Mouse (Mus musculus): ENCODE data around the gene Nlrp1b. TPM values are rescaled to one million over a fixed set of nuclear protein-coding genes. Genes with fewer than 3 reads are reported as not detected.

Nlrp1b gene
- polyA plus RNA-seq (2016; fragmentation: Nextera tagmentation; extraction: Ambion mirVana) = not detected in 2 replicates

- Histone ChIP-seq H3K27ac (no peak within 1 kb of the TSS), H3K4me2 (no peak within 1 kb of the TSS), H3K36me3 (replicated peaks) (no peaks in the 10 kb centered on the region), H3K9ac (no peak within 1 kb of the TSS), H3K9me3 (no peaks in the 10 kb centered on the region), H3K4me1 (no peaks in the 10 kb centered on the region), H3K4me3 (replicated peaks) (no peak within 1 kb of the TSS), H3K27me3 (no peaks in the 10 kb centered on the region)
- ATAC-seq (ENCODE audit: low FRiP score) = no peak
- 82% methylated on average over 2 of the region's 2 CpGs for WGBS
Measured at GRCm38 (mm10) chr11:71230684-71231480, at the start of gene Nlrp1b. Gene Nlrp1b (minus strand): TSS chr11:71230733.

GRCm38 (mm10) chr11:71261036-71261435, 30.5 kb upstream of the Nlrp1b start:
- ATAC-seq (ENCODE audit: low FRiP score) = no peak
- WGBS = 80% methylated on average over 3 of the region's 3 CpGs
- Histone ChIP-seq H3K4me1 (no peaks in the 10 kb centered on the region), H3K9ac (no peak overlapping the region), H3K27me3 (no peaks in the 10 kb centered on the region), H3K27ac (no peak overlapping the region), H3K9me3 (no peaks in the 10 kb centered on the region), H3K36me3 (replicated peaks) (no peaks in the 10 kb centered on the region), H3K4me3 (replicated peaks) (no peak overlapping the region), H3K4me2 (no peak overlapping the region)

GRCm38 (mm10) chr11:71251333-71251732, 20.8 kb upstream of the Nlrp1b start:
- Histone ChIP-seq H3K9me3 (no peaks in the 10 kb centered on the region), H3K27ac (no peak overlapping the region), H3K4me2 (no peak overlapping the region), H3K27me3 (no peaks in the 10 kb centered on the region), H3K36me3 (replicated peaks) (no peaks in the 10 kb centered on the region), H3K9ac (no peak overlapping the region), H3K4me1 (no peaks in the 10 kb centered on the region), H3K4me3 (replicated peaks) (no peak overlapping the region)
- 88% methylated on average over 5 of the region's 5 CpGs for WGBS
- no peak for ATAC-seq (ENCODE audit: low FRiP score)

GRCm38 (mm10) chr11:71224614-71225013, 5.9 kb downstream of the Nlrp1b start:
- ATAC-seq (ENCODE audit: low FRiP score) = no peak
- Histone ChIP-seq H3K9ac (no peak overlapping the region), H3K27ac (no peak overlapping the region), H3K27me3 (no peaks in the 10 kb centered on the region), H3K4me1 (no peaks in the 10 kb centered on the region), H3K4me3 (replicated peaks) (no peak overlapping the region), H3K36me3 (replicated peaks) (no peaks in the 10 kb centered on the region), H3K9me3 (no peaks in the 10 kb centered on the region), H3K4me2 (no peak overlapping the region)
- WGBS = 73% methylated on average over 2 of the region's 2 CpGs

GRCm38 (mm10) chr11:71202703-71203102, 27.8 kb downstream of the Nlrp1b start:
- no peak for ATAC-seq (ENCODE audit: low FRiP score)
- 85% methylated on average over 4 of the region's 4 CpGs for WGBS

GRCm38 (mm10) chr11:71199349-71199748, 31.2 kb downstream of the Nlrp1b start:
- Histone ChIP-seq H3K4me1 (no peaks in the 10 kb centered on the region), H3K27me3 (no peaks in the 10 kb centered on the region), H3K4me3 (replicated peaks) (no peak overlapping the region), H3K36me3 (replicated peaks) (no peaks in the 10 kb centered on the region), H3K4me2 (no peak overlapping the region), H3K27ac (no peak overlapping the region), H3K9me3 (no peaks in the 10 kb centered on the region), H3K9ac (no peak overlapping the region)
- 92% methylated on average over 2 of the region's 2 CpGs for WGBS
- ATAC-seq (ENCODE audit: low FRiP score) = no peak

More at GRCm38 (mm10) chr11:71202703-71203102, 27.8 kb downstream of the Nlrp1b start:
- H3K9me3 ChIP-seq = no peaks in the 10 kb centered on the region
- no peak overlapping the region for H3K27ac ChIP-seq
- H3K27me3 ChIP-seq = no peaks in the 10 kb centered on the region
- H3K4me3 ChIP-seq (replicated peaks) = no peak overlapping the region
- no peak overlapping the region for H3K4me2 ChIP-seq
- no peak overlapping the region for H3K9ac ChIP-seq
- no peaks in the 10 kb centered on the region for H3K36me3 ChIP-seq (replicated peaks)
- H3K4me1 ChIP-seq = no peaks in the 10 kb centered on the region

- Histone ChIP-seq H3K36me3 (replicated peaks) (no peaks in the 10 kb centered on the region), H3K27ac (no peak overlapping the region), H3K4me1 (no peaks in the 10 kb centered on the region), H3K4me3 (replicated peaks) (no peak overlapping the region), H3K9me3 (no peaks in the 10 kb centered on the region), H3K9ac (no peak overlapping the region), H3K4me2 (no peak overlapping the region), H3K27me3 (no peaks in the 10 kb centered on the region)
- ATAC-seq (ENCODE audit: low FRiP score) = no peak
- WGBS = 73% methylated on average over 1 of the region's 1 CpGs
Measured at GRCm38 (mm10) chr11:71169633-71170032, 60.9 kb downstream of the Nlrp1b start.

- WGBS = 63% methylated on average over 1 of the region's 1 CpGs
- no peaks in the 10 kb centered on the region for H3K9me3 ChIP-seq
- no peak overlapping the region for H3K27ac ChIP-seq
- H3K4me1 ChIP-seq = no peaks in the 10 kb centered on the region
- no peak overlapping the region for H3K9ac ChIP-seq
- no peak overlapping the region for H3K4me2 ChIP-seq
- no peaks in the 10 kb centered on the region for H3K27me3 ChIP-seq
- no peak overlapping the region for H3K4me3 ChIP-seq (replicated peaks)
- ATAC-seq (ENCODE audit: low FRiP score) = no peak
- no peaks in the 10 kb centered on the region for H3K36me3 ChIP-seq (replicated peaks)
Measured at GRCm38 (mm10) chr11:71164139-71164538, 66.4 kb downstream of the Nlrp1b start.

GRCm38 (mm10) chr11:71159439-71160136, 70.9 kb downstream of the Nlrp1b start:
- no peak overlapping the region for H3K9ac ChIP-seq
- no peak overlapping the region for H3K4me2 ChIP-seq
- no peaks in the 10 kb centered on the region for H3K36me3 ChIP-seq (replicated peaks)
- H3K9me3 ChIP-seq = no peaks in the 10 kb centered on the region
- WGBS = 83% methylated on average over 3 of the region's 3 CpGs
- no peaks in the 10 kb centered on the region for H3K4me1 ChIP-seq
- H3K4me3 ChIP-seq (replicated peaks) = no peak overlapping the region
- H3K27me3 ChIP-seq = no peaks in the 10 kb centered on the region
- ATAC-seq (ENCODE audit: low FRiP score) = no peak
- H3K27ac ChIP-seq = no peak overlapping the region

- no peaks in the 10 kb centered on the region for H3K36me3 ChIP-seq (replicated peaks)
- ATAC-seq (ENCODE audit: low FRiP score) = no peak
- H3K4me1 ChIP-seq = no peaks in the 10 kb centered on the region
- no peak overlapping the region for H3K4me3 ChIP-seq (replicated peaks)
- no peak overlapping the region for H3K27ac ChIP-seq
- no peaks in the 10 kb centered on the region for H3K9me3 ChIP-seq
- WGBS = 79% methylated on average over 1 of the region's 1 CpGs
- no peak overlapping the region for H3K4me2 ChIP-seq
- no peaks in the 10 kb centered on the region for H3K27me3 ChIP-seq
- H3K9ac ChIP-seq = no peak overlapping the region
Measured at GRCm38 (mm10) chr11:71155272-71155671, 75.3 kb downstream of the Nlrp1b start.

- no peaks in the 10 kb centered on the region for H3K9me3 ChIP-seq
- H3K27me3 ChIP-seq = no peaks in the 10 kb centered on the region
- no peak for ATAC-seq (ENCODE audit: low FRiP score)
- WGBS = 78% methylated on average over 3 of the region's 3 CpGs
- no peak within 1 kb of the TSS for H3K4me3 ChIP-seq (replicated peaks)
- no peak within 1 kb of the TSS for H3K27ac ChIP-seq
- H3K9ac ChIP-seq = no peak within 1 kb of the TSS
- H3K4me2 ChIP-seq = no peak within 1 kb of the TSS
- no peaks in the 10 kb centered on the region for H3K4me1 ChIP-seq
- H3K36me3 ChIP-seq (replicated peaks) = no peaks in the 10 kb centered on the region
Measured at GRCm38 (mm10) chr11:71144661-71145060, 85.9 kb downstream of the Nlrp1b start, which contains the start of gene Nlrp1a. Gene Nlrp1a (minus strand): TSS chr11:71144704.

- H3K27me3 ChIP-seq = no peaks in the 10 kb centered on the region
- no peak overlapping the region for H3K9ac ChIP-seq
- no peaks in the 10 kb centered on the region for H3K36me3 ChIP-seq (replicated peaks)
- no peak for ATAC-seq (ENCODE audit: low FRiP score)
- 75% methylated on average over 1 of the region's 1 CpGs for WGBS
- no peak overlapping the region for H3K4me2 ChIP-seq
- no peak overlapping the region for H3K27ac ChIP-seq
- H3K4me1 ChIP-seq = no peaks in the 10 kb centered on the region
- H3K4me3 ChIP-seq (replicated peaks) = no peak overlapping the region
- no peaks in the 10 kb centered on the region for H3K9me3 ChIP-seq
Measured at GRCm38 (mm10) chr11:71142031-71142430, 88.5 kb downstream of the Nlrp1b start.

Measured in forebrain, embryonic 12.5 days (tissue).